In the genomic region with DNA sequence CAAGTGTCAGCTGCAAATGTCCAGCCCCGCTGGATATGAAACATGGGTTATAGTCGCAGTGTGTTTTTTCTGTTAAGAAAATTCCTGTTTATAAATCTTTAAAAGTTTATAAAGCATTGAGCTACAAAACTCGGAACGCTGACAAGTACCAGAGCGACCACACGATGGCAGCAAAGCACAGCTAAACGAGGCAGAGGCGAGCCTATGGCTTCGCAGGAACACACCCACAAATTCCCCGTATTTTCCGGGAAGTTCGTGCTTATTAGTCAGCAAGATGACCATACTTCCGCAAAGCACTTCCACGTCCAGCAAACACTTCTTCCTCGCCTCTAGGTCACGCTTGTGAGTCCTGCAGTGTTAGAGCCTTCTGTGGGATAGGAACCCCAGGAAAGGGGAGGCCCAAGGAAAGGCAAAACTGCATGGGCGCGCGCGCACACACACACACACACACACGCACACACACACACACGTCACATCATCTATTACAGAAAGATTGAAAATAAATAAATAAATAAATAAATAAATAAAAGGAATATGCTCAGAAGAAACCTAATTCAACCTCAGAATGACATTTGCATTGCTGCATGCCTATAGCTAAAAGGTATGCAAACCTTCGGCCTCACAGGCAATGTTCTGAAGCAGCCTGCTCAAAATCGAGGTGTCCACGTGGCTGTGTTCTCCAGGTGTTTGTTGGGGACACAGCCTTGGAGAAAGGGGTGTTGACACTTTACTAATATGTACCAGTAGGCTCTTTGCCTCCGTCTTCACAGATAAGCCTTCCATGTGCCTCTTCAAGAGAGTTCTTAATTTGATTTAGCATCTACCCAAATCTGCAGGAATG, we compare ENCODE assay signal across 7 mouse cellular contexts.
DNase-seq lines count a peak whose midpoint lies in the region; ATAC-seq lines count a peak whose summit lies in the region.

No protein-coding gene starts in this region.

- ATAC-seq in megakaryocyte, adult 5-6 weeks (ENCODE audit: poor library complexity, severe bottlenecking), result peak; percentile 67

- DNase-seq in adrenal gland, postnatal 14 days, result peak; percentile 81
- DNase-seq in embryo, embryonic 10 days (ENCODE audit: low spot score), result peak; percentile 91
- peak; percentile 19 for DNase-seq in gastrocnemius, postnatal 25 days
- peak; percentile 29 for DNase-seq in induced T-regulatory cell, adult 2 months (ENCODE audit: low read depth)
- peak; percentile 46 to 79 for DNase-seq in left cerebral cortex, adult 8-10 months (ENCODE audit: low spot score in 2 of 2)
- DNase-seq in skeletal muscle tissue, adult 2 months (ENCODE audit: low read depth, low spot score), result peak; percentile 19

Comparison
In these comparisons a context has a peak if more than half of its experiments do, and no peak if none do; other contexts are left out.
1. Peak in every context shown above with its lines: DNase-seq and ATAC-seq.
2. DNase-seq: peak in every context shown above with its lines; median percentile 91 in embryo, embryonic 10 days; 81 in adrenal gland, postnatal 14 days; 62 in left cerebral cortex, adult 8-10 months; 29 in induced T-regulatory cell, adult 2 months; 19 in gastrocnemius, postnatal 25 days; 19 in skeletal muscle tissue, adult 2 months.